Mouse (Mus musculus) forebrain, embryonic 13.5 days (tissue): ENCODE data around the gene Zfp809. TPM values are rescaled to one million over a fixed set of nuclear protein-coding genes. Genes with fewer than 3 reads are reported as not detected.
"Not testable (repeated sequence)": the region's sequence is repeated elsewhere in the genome, so short reads cannot be mapped to it uniquely, and the experiment has no call there.

ENCODE experiments used
- ATAC-seq: fragments of 200-750 bp; cut with Nextera tagmentation; 2 replicates; pipeline ENCODE4 v1.8.0; 2017
- H3K27ac ChIP-seq: fragments of 300-500 bp; sonication (generic); 2 replicates; pipeline ENCODE4 v1.5.1; 2015; ENCODE audit warnings: inconsistent platforms, mild to moderate bottlenecking, moderate library complexity
- H3K27me3 ChIP-seq: fragments of 300-500 bp; sonication (generic); 2 replicates; pipeline ENCODE4 v1.6.1; 2015; ENCODE audit warnings: mild to moderate bottlenecking, inconsistent platforms
- H3K36me3 ChIP-seq: fragments of 300-500 bp; sonication (generic); 2 replicates; pipeline ENCODE4 v1.6.1; 2015; ENCODE audit warnings: mild to moderate bottlenecking, inconsistent platforms; ENCODE audit not compliant: poor library complexity, severe bottlenecking
- H3K4me1 ChIP-seq: fragments of 300-500 bp; sonication (generic); 2 replicates; pipeline ENCODE4 v1.6.1; 2015; ENCODE audit warnings: inconsistent platforms
- H3K4me2 ChIP-seq: fragments of 300-500 bp; sonication (generic); 2 replicates; pipeline ENCODE4 v1.6.1; 2015; ENCODE audit warnings: inconsistent platforms, mild to moderate bottlenecking, moderate library complexity
- H3K4me3 ChIP-seq: fragments of 300-500 bp; sonication (generic); 2 replicates; pipeline ENCODE4 v1.5.1; 2015; ENCODE audit warnings: mild to moderate bottlenecking, inconsistent platforms
- H3K9ac ChIP-seq: fragments of 300-500 bp; sonication (generic); 2 replicates; pipeline ENCODE4 v1.6.1; 2015; ENCODE audit warnings: mild to moderate bottlenecking, inconsistent platforms
- H3K9me3 ChIP-seq: fragments of 300-500 bp; sonication (generic); replicated peaks from 2 replicates; pipeline ENCODE4 v1.6.1; 2016; ENCODE audit warnings: inconsistent platforms
- WGBS: fragments of 180-500 bp; shearing (Covaris S2); methylation state at CpG from one replicate; pipeline ENCODE4 v1.1.7; 2015; 5-methylcytosine and 5-hydroxymethylcytosine counted together
- polyA plus RNA-seq: library from polyadenylated mRNA; unstranded; fragments of >200 nt; fragmentation: Nextera tagmentation; extraction: Ambion mirVana; gene quantifications from 2 replicates; pipeline ENCODE4 v1.2.1, GENCODE M21; 2015

The Zfp809 gene
- polyA plus RNA-seq: 9.3 and 11.0 TPM in 2 replicates

DNA sequence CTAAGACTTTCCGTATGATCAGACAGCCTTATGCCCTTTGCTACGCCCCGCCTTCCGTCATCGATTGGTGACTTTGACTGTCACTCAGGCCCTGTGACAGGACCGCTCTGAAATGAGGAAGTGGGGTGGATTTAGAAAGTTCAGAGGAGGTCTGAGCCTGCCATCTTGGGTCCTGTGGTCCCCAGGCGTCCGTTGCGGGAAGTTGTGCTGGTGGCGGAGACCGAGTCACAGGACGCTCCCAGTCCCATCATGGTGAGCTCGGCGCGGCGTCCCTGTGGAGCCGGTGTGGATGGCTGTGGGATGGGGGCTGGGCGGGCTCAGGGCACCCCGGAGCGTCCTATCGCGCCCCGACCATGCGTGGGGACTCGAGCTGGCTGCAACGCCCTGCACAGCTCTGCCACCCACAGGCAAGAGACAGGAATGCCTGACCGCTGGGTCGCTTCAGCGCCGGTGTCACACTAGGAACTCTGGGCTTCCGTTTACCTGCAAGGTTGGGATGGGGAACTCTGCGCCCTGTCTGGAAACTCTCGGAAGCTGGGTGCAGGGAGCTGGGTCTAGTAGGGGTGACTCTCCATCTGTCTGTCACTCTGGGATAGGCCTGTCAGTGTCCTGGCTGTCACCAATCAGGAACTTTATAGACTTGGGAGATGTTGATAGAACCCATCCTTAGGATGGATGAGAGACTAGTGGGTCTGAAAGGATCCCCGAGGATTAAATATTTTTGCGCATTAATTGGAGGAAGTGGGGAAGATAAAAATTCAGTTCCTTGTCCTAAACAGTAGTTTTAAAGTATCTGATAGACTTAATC is at the start of gene Zfp809:
TSS of gene Zfp809 (plus strand) at position 134 of the 808 bp plus-strand sequence.
- no peaks in the 10 kb centered on the region for H3K9me3 ChIP-seq
- peak within 1 kb of the TSS; percentile 72 for H3K4me3 ChIP-seq
- H3K27me3 ChIP-seq: no peaks in the 10 kb centered on the region
- H3K36me3 ChIP-seq: no peaks in the 10 kb centered on the region
- peak within 1 kb of the TSS; percentile 81 for H3K27ac ChIP-seq
- H3K4me1 ChIP-seq: peaks cover 3% of the 10 kb centered on the region; the same call in 1 of the 2 replicates
- WGBS: 2% methylated on average over 35 of the region's 35 CpGs
- H3K9ac ChIP-seq: peak within 1 kb of the TSS; percentile 79
- peak; percentile 99 for ATAC-seq
- peak within 1 kb of the TSS; percentile 72 for H3K4me2 ChIP-seq

DNA sequence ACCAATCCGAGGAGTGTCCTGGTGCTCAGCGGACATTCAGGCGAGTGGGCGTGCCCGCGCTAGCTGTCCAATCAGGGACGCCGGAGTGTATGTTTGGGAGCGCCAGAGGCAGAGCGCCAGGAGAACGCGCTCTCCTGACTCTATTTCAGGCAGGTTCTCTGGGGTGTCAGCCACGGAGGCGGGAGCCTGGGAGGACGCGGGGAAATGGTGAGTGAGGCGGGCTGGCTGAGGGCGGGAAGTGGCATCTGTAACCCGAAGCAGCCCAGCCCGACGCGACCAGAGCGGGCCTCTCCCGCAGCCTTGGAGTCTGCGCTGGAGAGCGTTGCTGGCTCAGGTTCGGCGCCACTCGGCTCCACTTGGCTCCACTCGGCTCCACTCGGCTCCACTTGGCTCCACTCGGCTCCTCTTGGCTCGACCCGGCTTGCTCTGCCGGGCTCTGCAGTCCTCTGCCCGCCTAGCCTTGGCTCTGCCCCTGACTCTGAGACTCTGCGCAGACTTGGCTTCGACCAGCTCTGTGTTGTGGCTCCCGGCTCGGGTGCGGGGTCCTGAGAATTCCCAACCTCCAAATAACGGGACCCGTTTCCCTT is 37.4 kb upstream of the Zfp809 start, which contains the start of gene Zfp872:
TSS of gene Zfp872 (plus strand) at position 66 of the 587 bp plus-strand sequence.
- WGBS: 14% methylated on average over 43 of the region's 43 CpGs

DNA sequence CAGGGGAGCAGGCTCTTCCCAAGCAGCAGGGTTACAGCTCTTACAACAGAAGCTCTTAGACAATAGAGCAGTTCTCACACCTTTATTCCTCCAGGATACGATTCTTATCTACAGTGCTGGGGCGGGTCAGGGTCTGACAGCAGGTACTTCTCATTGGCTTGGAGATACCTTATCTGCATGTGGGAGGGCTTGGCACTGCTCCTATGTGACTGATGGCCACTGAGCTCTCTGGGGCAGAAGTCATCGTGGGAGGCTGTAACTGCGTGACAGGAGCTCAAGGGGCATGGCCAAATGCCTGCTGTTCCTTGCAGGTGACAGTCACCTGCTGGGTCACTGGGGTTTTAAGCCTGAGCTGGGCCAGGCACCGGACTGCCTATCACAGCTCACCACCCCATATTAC is 29.1 kb upstream of the Zfp809 start:
- Histone ChIP-seq H3K27me3 (no peaks in the 10 kb centered on the region), H3K9ac (no peak overlapping the region), H3K4me2 (no peak overlapping the region), H3K36me3 (no peaks in the 10 kb centered on the region), H3K4me1 (no peaks in the 10 kb centered on the region), H3K9me3 (peaks cover 28% of the 10 kb centered on the region), H3K27ac (no peak overlapping the region), H3K4me3 (no peak overlapping the region)
- ATAC-seq: no peak
- WGBS: 54% methylated on average over 5 of the region's 5 CpGs

More for the DNA sequence above, 37.4 kb upstream of the Zfp809 start, which contains the start of gene Zfp872:
- 0 out of 2 replicates have a peak, but pooled peaks cover 4% of the 10 kb centered on the region for H3K9me3 ChIP-seq
- H3K27ac ChIP-seq: no peak within 1 kb of the TSS
- H3K27me3 ChIP-seq: 0 out of 2 replicates have a peak, but pooled peaks cover 8% of the 10 kb centered on the region
- peak within 1 kb of the TSS; percentile 72 for H3K4me2 ChIP-seq
- H3K4me1 ChIP-seq: no peaks in the 10 kb centered on the region
- peak within 1 kb of the TSS; percentile 45 for H3K4me3 ChIP-seq
- H3K36me3 ChIP-seq: no peaks in the 10 kb centered on the region
- peak; percentile 80 for ATAC-seq
- H3K9ac ChIP-seq: peak within 1 kb of the TSS; percentile 65

DNA sequence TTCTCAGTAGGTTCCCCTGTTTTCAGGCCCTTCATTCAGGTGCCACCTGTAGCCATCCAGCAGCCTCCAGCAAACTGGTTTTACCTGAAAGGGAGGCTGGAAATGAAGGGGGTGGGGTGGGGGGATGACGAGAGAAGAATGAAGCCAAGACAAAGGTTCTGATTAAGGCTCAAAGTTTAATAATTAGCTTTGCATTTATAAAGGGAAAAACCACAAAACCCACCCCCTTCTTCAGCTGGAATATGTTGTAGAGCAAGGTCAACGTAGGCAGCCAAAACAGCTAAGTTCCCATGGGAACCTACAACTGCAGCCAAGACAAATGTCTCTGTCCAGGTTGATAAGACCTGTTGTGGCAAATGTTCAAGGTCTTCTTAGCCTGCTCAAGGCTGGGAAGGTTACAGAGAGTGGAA is 11.7 kb upstream of the Zfp809 start:
- 77% methylated on average over 2 of the region's 2 CpGs for WGBS
- no peak for ATAC-seq
- no peak overlapping the region for H3K4me2 ChIP-seq
- H3K4me3 ChIP-seq: no peak overlapping the region
- H3K4me1 ChIP-seq: no peaks in the 10 kb centered on the region
- no peaks in the 10 kb centered on the region for H3K36me3 ChIP-seq
- no peaks in the 10 kb centered on the region for H3K9me3 ChIP-seq
- no peak overlapping the region for H3K9ac ChIP-seq
- no peaks in the 10 kb centered on the region for H3K27me3 ChIP-seq
- H3K27ac ChIP-seq: no peak overlapping the region

DNA sequence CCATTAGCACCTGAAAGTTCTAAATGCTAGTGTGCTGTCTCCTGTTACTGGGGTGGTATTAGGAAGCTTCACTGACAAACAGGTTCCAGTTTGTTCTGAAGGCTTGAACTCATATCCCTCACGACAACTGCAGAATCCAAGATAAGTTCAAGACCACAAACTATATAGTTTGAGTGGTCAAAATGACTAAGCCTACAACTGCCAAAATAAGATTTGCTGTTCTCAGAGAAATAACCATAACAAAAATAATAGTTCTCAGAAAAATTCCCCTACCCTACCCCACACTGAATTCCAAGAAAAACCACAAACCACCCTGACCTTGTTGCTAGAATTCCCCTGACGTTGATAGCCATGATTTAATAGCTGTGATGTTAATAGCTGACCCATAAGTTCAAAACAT is 11.0 kb upstream of the Zfp809 start:
- WGBS: 85% methylated on average over 2 of the region's 2 CpGs
- no peak for ATAC-seq
- no peaks in the 10 kb centered on the region for H3K4me1 ChIP-seq
- no peak overlapping the region for H3K4me3 ChIP-seq
- no peaks in the 10 kb centered on the region for H3K9me3 ChIP-seq
- H3K27ac ChIP-seq: no peak overlapping the region
- no peaks in the 10 kb centered on the region for H3K36me3 ChIP-seq
- no peak overlapping the region for H3K9ac ChIP-seq
- H3K4me2 ChIP-seq: no peak overlapping the region
- H3K27me3 ChIP-seq: no peaks in the 10 kb centered on the region

DNA sequence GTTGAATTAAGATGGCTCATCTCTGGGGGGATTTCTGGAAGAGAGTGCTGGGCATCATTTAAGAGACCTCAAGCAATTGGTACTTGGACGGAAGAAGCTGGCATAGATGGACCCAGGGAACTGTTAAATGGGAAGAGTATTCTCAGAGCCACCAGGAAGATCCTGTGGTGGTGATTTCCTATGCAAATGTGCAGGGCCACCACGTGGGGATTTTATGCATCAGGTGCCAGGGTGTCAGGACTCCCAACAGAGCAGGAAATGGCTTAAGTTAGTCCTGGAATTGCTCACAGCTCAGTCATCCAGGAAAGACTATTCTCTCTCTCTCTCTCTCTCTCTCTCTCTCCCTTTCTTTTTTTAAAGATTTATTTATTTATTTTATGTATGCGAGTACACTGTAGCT is 8.8 kb upstream of the Zfp809 start:
- no peaks in the 10 kb centered on the region for H3K4me1 ChIP-seq
- no peak overlapping the region for H3K27ac ChIP-seq
- H3K9me3 ChIP-seq: no peaks in the 10 kb centered on the region
- H3K4me2 ChIP-seq: no peak overlapping the region
- no peaks in the 10 kb centered on the region for H3K27me3 ChIP-seq
- no peak overlapping the region for H3K9ac ChIP-seq
- H3K36me3 ChIP-seq: no peaks in the 10 kb centered on the region
- ATAC-seq: no peak
- 66% methylated on average over 3 of the region's 3 CpGs for WGBS
- no peak overlapping the region for H3K4me3 ChIP-seq

DNA sequence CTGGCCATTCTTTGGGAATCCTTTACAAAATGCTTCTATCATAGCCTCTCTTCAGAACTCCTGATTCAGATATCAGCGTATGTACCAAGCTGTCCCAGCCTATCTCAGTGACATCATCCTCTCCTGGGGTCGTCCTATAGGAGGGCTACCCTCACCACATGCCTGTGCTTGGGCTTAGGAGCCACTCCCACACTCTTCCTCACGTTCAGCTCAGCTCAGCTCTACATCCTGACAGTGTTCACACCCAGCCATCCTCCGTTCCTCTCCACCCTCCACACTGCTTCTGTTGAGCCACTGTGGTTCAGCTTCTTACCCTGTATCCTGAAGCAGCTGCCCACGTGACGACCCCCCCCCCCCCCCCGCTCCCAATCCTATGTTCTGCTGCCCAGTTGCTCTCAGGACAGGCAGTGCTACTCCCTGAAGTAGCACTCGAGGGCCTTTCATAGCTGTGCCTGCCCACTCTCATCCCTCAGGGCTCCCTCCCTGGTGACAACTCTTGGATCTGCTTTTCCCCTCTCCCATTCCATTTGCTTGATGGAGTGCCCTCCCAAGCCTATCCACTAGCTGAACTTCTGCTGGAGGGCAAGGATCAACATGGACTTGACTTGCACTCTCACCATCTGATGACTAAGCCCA is 7.5 kb upstream of the Zfp809 start:
- no peaks in the 10 kb centered on the region for H3K36me3 ChIP-seq
- no peak for ATAC-seq
- no peaks in the 10 kb centered on the region for H3K9me3 ChIP-seq
- no peak overlapping the region for H3K4me3 ChIP-seq
- H3K4me2 ChIP-seq: no peak overlapping the region
- WGBS: 63% methylated on average over 6 of the region's 8 CpGs
- H3K9ac ChIP-seq: no peak overlapping the region
- H3K4me1 ChIP-seq: no peaks in the 10 kb centered on the region
- H3K27me3 ChIP-seq: no peaks in the 10 kb centered on the region
- H3K27ac ChIP-seq: no peak overlapping the region

DNA sequence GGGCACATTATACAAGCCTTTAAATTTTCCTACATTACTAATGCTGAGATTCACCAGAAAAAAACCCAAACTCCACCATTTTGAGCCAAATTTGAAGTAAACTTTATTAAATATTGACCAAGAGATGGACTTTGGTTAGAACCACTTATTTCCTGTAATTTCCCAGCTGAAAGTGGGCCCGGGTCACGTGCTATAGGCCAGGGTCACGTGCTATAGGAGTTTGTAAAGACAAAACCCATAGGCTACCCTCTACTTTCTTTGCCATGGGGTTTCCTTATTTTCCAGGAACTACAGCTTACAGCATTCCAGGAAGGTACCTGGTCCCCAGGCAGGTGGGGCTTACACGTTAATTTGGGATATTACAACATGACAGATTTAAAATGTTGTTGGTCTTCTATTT is 1.4 kb upstream of the Zfp809 start:
- H3K27me3 ChIP-seq: no peaks in the 10 kb centered on the region
- peaks cover 3% of the 10 kb centered on the region; the same call in 1 of the 2 replicates for H3K4me1 ChIP-seq
- ATAC-seq: no peak
- H3K36me3 ChIP-seq: no peaks in the 10 kb centered on the region
- WGBS: 95% methylated on average over 4 of the region's 4 CpGs
- H3K4me3 ChIP-seq: no peak overlapping the region
- no peak overlapping the region for H3K9ac ChIP-seq
- H3K4me2 ChIP-seq: no peak overlapping the region
- H3K9me3 ChIP-seq: no peaks in the 10 kb centered on the region
- no peak overlapping the region for H3K27ac ChIP-seq

DNA sequence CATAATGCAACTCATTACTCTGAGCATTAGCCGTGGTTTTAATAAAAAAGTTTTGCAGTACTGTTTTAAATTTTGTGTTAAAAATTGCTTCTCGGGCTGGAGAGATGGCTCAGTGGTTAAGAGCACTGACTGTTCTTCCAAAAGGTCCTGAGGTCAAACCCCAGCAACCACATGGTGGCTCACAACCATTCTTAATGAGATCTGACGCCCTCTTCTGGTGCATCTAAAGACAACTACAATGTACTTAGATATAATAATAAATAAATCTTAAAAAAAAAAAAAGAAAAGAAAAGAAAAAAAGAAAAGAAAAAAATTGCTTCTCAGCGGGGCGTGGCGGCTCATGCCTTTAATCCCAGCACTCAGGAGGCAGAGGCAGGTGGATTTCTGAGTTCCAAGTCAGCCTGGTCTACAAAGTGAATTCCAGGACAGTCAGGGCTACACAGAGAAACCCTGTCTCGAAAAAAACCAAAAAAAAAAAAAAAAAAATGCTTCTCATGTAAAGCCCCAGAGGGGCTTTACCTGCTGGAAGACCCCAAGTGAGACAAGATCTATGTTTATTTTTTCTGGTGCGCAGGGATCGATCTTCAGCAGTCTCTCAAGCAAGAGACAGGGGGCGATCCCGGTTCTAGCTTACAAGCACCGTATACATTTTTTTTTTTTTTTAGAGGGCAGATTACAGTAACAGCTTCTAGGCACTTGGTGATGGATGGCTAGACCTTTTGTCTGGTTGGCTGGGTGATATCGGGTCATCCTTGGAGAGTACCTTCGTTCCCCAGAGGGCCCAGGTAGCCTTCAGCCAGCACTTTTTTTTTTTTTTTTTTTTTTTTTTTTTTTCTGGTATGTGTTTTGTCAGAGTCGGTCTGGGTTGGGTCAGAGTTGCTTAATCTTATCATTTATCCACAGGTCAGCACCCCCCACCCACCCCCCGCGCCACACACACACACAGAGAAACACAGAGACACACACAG is 694 bp upstream of the Zfp809 start:
- H3K9ac ChIP-seq: peak overlapping the region; percentile 79
- no peaks in the 10 kb centered on the region for H3K27me3 ChIP-seq
- peak overlapping the region; percentile 72 for H3K4me2 ChIP-seq
- WGBS: 28% methylated on average over 17 of the region's 17 CpGs
- H3K4me1 ChIP-seq: peaks cover 3% of the 10 kb centered on the region; the same call in 1 of the 2 replicates
- H3K36me3 ChIP-seq: no peaks in the 10 kb centered on the region
- H3K4me3 ChIP-seq: peak overlapping the region; percentile 72
- peak overlapping the region; percentile 81; the same call in 1 of the 2 replicates for H3K27ac ChIP-seq
- H3K9me3 ChIP-seq: no peaks in the 10 kb centered on the region
- peak; percentile 48 for ATAC-seq

DNA sequence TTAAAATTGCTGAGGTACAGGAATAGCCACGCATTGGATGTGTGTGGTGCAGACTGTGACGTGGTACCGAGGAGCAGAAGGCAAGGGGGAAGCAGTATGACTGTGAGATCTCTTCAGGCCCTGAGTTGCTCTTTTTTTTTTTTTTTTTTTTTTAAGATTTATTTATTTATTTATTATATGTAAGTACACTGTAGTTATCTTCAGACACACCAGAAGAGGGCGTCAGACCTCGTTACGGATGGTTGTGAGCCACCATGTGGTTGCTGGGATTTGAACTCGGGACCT is 817 bp downstream of the Zfp809 start:
- 73% methylated on average over 7 of the region's 7 CpGs for WGBS
- peak overlapping the region; percentile 72 for H3K4me3 ChIP-seq
- not testable (repeated sequence) for H3K27me3 ChIP-seq, H3K4me1 ChIP-seq, H3K36me3 ChIP-seq, ATAC-seq, H3K27ac ChIP-seq, H3K9me3 ChIP-seq
- H3K4me2 ChIP-seq: peak overlapping the region; percentile 72
- peak overlapping the region; percentile 79; the same call in 1 of the 2 replicates for H3K9ac ChIP-seq

DNA sequence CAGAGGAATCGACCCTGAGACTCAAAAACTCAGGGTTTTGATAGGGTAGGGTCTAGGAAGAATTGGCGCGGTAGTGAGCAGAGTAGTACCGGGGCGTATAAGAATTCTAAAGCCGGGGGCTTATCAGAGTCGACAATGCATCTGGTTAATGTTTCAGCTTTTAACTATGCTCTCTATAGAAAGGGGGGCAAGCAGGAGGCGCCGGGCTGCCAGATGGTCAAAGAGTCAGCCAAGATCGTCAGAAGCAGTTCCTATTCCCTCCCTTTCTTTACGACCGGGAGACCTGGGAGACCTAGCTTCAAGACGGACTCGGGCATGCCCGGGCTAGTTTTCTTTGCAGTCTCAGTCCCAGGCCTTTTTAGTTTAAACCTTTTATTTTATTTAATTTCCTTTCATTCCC is 1.3 kb downstream of the Zfp809 start:
- H3K9ac ChIP-seq: no peak overlapping the region
- H3K27ac ChIP-seq: no peak overlapping the region
- WGBS: 95% methylated on average over 15 of the region's 15 CpGs

More for the DNA sequence above, 1.3 kb downstream of the Zfp809 start:
- no peak for ATAC-seq
- H3K4me2 ChIP-seq: no peak overlapping the region
- no peaks in the 10 kb centered on the region for H3K36me3 ChIP-seq
- H3K4me1 ChIP-seq: peaks cover 3% of the 10 kb centered on the region; the same call in 1 of the 2 replicates
- no peaks in the 10 kb centered on the region for H3K27me3 ChIP-seq
- no peaks in the 10 kb centered on the region for H3K9me3 ChIP-seq
- no peak overlapping the region for H3K4me3 ChIP-seq
